Mouse (Mus musculus): ENCODE measurements around the gene Kif3a.

Kif3a gene

GRCm38 (mm10) chr11:53584849-53585248 lies 17.7 kb downstream of the Kif3a start:
- H3K9me3 ChIP-seq (ENCODE audit: low read length), result no peaks in the 10 kb centered on the region
- peaks cover 4% of the 10 kb centered on the region; the same call in 1 of the 2 replicates for H3K4me1 ChIP-seq (replicated peaks; ENCODE audit: low read depth, low read length)
- H3K4me3 ChIP-seq (replicated peaks; ENCODE audit: low read length), result no peak overlapping the region
- H3K27me3 ChIP-seq (ENCODE audit: insufficient read depth, low read length), result no peaks in the 10 kb centered on the region
- peaks cover 14% of the 10 kb centered on the region for H3K36me3 ChIP-seq (ENCODE audit: insufficient read depth, low read length)
- TF ChIP-seq CTCF (conservative IDR thresholded peaks at IDR 0.05; ENCODE audit: low read length), result peak; percentile 77
- TF ChIP-seq NANOG (IDR thresholded peaks at IDR 0.05; ENCODE audit: borderline replicate concordance, low read length), result no peak
- no peak for TF ChIP-seq POU5F1 (IDR thresholded peaks at IDR 0.05; ENCODE audit: borderline replicate concordance, low read length)

DNA sequence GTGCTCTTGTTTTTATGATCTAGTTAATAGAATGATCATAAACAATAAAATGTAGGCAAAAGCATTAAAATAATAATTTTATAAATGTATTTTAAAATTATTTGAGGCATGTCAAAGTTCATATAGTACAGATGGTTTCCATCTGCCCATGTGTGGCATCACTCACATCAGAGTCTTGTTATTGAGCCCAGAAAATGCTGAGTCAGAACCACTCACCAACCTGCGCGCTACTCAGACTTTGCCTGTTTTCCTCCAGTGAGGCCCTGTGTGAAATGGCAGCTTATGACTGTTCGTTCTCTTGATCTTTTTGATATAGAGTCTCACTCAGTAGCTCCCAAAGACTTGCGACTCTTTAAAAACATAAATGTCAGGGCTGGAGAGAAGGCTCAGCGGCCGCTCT lies 18.3 kb downstream of the Kif3a start:
- peaks cover 4% of the 10 kb centered on the region; the same call in 1 of the 2 replicates for H3K4me1 ChIP-seq (replicated peaks; ENCODE audit: low read depth, low read length)
- H3K36me3 ChIP-seq (ENCODE audit: insufficient read depth, low read length), result peaks cover 11% of the 10 kb centered on the region
- no peak for TF ChIP-seq NANOG (IDR thresholded peaks at IDR 0.05; ENCODE audit: borderline replicate concordance, low read length)
- TF ChIP-seq CTCF (conservative IDR thresholded peaks at IDR 0.05; ENCODE audit: low read length), result no peak
- no peak for TF ChIP-seq POU5F1 (IDR thresholded peaks at IDR 0.05; ENCODE audit: borderline replicate concordance, low read length)
- H3K9me3 ChIP-seq (ENCODE audit: low read length), result no peaks in the 10 kb centered on the region
- no peak overlapping the region for H3K4me3 ChIP-seq (replicated peaks; ENCODE audit: low read length)
- H3K27me3 ChIP-seq (ENCODE audit: insufficient read depth, low read length), result no peaks in the 10 kb centered on the region

DNA sequence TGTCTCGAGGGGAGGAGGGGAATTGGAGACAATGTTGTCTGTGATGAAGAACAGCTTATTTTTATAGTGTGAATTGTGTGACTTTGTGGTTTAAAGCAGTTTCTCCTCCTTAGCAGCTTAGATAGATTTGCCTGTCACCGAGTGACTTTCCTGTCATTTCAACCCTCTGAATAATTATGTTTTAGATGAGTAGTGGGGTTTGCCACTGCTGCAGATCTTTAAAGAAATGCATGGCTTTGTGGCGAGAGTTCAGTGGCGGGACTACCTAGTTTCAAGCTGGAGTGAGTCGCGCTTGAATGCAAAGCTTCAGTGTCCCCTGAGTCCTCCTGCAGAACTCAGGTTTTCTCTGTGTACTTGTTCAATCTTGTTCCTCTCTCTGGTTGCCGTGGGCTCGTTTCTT lies 21.1 kb downstream of the Kif3a start:
- no peak overlapping the region for H3K4me3 ChIP-seq (replicated peaks; ENCODE audit: low read length)
- peaks cover 8% of the 10 kb centered on the region; the same call in 1 of the 2 replicates for H3K27me3 ChIP-seq (ENCODE audit: insufficient read depth, low read length)
- peaks cover 4% of the 10 kb centered on the region; the same call in 1 of the 2 replicates for H3K4me1 ChIP-seq (replicated peaks; ENCODE audit: low read depth, low read length)
- H3K36me3 ChIP-seq (ENCODE audit: insufficient read depth, low read length), result peaks cover 9% of the 10 kb centered on the region; the same call in 1 of the 2 replicates
- TF ChIP-seq CTCF (conservative IDR thresholded peaks at IDR 0.05; ENCODE audit: low read length) (no peak), NANOG (IDR thresholded peaks at IDR 0.05; ENCODE audit: borderline replicate concordance, low read length) (no peak), POU5F1 (IDR thresholded peaks at IDR 0.05; ENCODE audit: borderline replicate concordance, low read length) (no peak)
- no peaks in the 10 kb centered on the region for H3K9me3 ChIP-seq (ENCODE audit: low read length)

GRCm38 (mm10) chr11:53590368-53590768 lies 23.2 kb downstream of the Kif3a start:
- peaks cover 8% of the 10 kb centered on the region; the same call in 1 of the 2 replicates for H3K27me3 ChIP-seq (ENCODE audit: insufficient read depth, low read length)
- no peaks in the 10 kb centered on the region for H3K4me1 ChIP-seq (replicated peaks; ENCODE audit: low read depth, low read length)
- 0 out of 2 replicates have a peak overlapping the region, but pooled peaks have one; percentile 18 for H3K4me3 ChIP-seq (replicated peaks; ENCODE audit: low read length)
- no peaks in the 10 kb centered on the region for H3K9me3 ChIP-seq (ENCODE audit: low read length)
- H3K36me3 ChIP-seq (ENCODE audit: insufficient read depth, low read length), result peaks cover 6% of the 10 kb centered on the region
- TF ChIP-seq CTCF (conservative IDR thresholded peaks at IDR 0.05; ENCODE audit: low read length), result peak; percentile 91
- no peak for TF ChIP-seq NANOG (IDR thresholded peaks at IDR 0.05; ENCODE audit: borderline replicate concordance, low read length)
- TF ChIP-seq POU5F1 (IDR thresholded peaks at IDR 0.05; ENCODE audit: borderline replicate concordance, low read length), result no peak

GRCm38 (mm10) chr11:53591116-53591515 lies 23.9 kb downstream of the Kif3a start:
- no peaks in the 10 kb centered on the region for H3K9me3 ChIP-seq (ENCODE audit: low read length)
- no peaks in the 10 kb centered on the region for H3K4me1 ChIP-seq (replicated peaks; ENCODE audit: low read depth, low read length)
- H3K27me3 ChIP-seq (ENCODE audit: insufficient read depth, low read length), result peaks cover 8% of the 10 kb centered on the region; the same call in 1 of the 2 replicates
- H3K36me3 ChIP-seq (ENCODE audit: insufficient read depth, low read length), result peaks cover 6% of the 10 kb centered on the region
- TF ChIP-seq POU5F1 (IDR thresholded peaks at IDR 0.05; ENCODE audit: borderline replicate concordance, low read length), result no peak
- no peak for TF ChIP-seq NANOG (IDR thresholded peaks at IDR 0.05; ENCODE audit: borderline replicate concordance, low read length)
- no peak for TF ChIP-seq CTCF (conservative IDR thresholded peaks at IDR 0.05; ENCODE audit: low read length)
- H3K4me3 ChIP-seq (replicated peaks; ENCODE audit: low read length), result no peak overlapping the region

DNA sequence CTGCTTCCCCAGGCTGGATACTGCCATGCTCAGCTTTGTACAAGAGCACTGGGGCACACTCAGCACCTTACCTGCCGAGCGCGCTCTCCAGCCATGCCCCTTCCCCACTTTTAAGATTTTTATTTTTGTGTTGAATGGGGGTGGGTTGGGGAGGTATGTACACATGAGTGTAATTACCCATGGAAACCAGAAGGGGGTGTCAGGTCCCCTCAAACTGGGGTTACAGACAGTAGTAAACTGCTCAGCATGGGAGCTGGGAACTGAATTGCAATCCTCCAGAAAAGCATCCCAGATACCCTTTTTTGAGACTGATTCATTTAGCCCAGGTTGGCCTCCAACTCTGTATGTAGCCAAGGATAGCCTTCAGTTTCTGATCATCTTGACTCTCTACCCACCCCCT lies 37.8 kb downstream of the Kif3a start:
- Histone ChIP-seq H3K9me3 (ENCODE audit: low read length) (no peaks in the 10 kb centered on the region), H3K27me3 (ENCODE audit: insufficient read depth, low read length) (peaks cover 9% of the 10 kb centered on the region), H3K4me1 (replicated peaks; ENCODE audit: low read depth, low read length) (peaks cover 26% of the 10 kb centered on the region), H3K36me3 (ENCODE audit: insufficient read depth, low read length) (no peaks in the 10 kb centered on the region), H3K4me3 (replicated peaks; ENCODE audit: low read length) (peak overlapping the region; percentile 41; the same call in 1 of the 2 replicates)
- TF ChIP-seq POU5F1 (IDR thresholded peaks at IDR 0.05; ENCODE audit: borderline replicate concordance, low read length) (no peak), CTCF (conservative IDR thresholded peaks at IDR 0.05; ENCODE audit: low read length) (peak; percentile 67), NANOG (IDR thresholded peaks at IDR 0.05; ENCODE audit: borderline replicate concordance, low read length) (no peak)

- H3K9me3 ChIP-seq (ENCODE audit: low read length), result no peaks in the 10 kb centered on the region
- peaks cover 9% of the 10 kb centered on the region for H3K27me3 ChIP-seq (ENCODE audit: insufficient read depth, low read length)
- TF ChIP-seq NANOG (IDR thresholded peaks at IDR 0.05; ENCODE audit: borderline replicate concordance, low read length), result no peak
- no peak for TF ChIP-seq CTCF (conservative IDR thresholded peaks at IDR 0.05; ENCODE audit: low read length)
- TF ChIP-seq POU5F1 (IDR thresholded peaks at IDR 0.05; ENCODE audit: borderline replicate concordance, low read length), result no peak
Measured at GRCm38 (mm10) chr11:53605609-53606008, 38.4 kb downstream of the Kif3a start.

GRCm38 (mm10) chr11:53609231-53609630 lies 42.1 kb downstream of the Kif3a start:
- Histone ChIP-seq H3K4me3 (replicated peaks; ENCODE audit: low read length) (no peak overlapping the region), H3K36me3 (ENCODE audit: insufficient read depth, low read length) (no peaks in the 10 kb centered on the region), H3K27me3 (ENCODE audit: insufficient read depth, low read length) (peaks cover 11% of the 10 kb centered on the region), H3K4me1 (replicated peaks; ENCODE audit: low read depth, low read length) (peaks cover 12% of the 10 kb centered on the region), H3K9me3 (ENCODE audit: low read length) (peaks cover 4% of the 10 kb centered on the region; the same call in 1 of the 2 replicates)
- TF ChIP-seq NANOG (IDR thresholded peaks at IDR 0.05; ENCODE audit: borderline replicate concordance, low read length) (no peak), POU5F1 (IDR thresholded peaks at IDR 0.05; ENCODE audit: borderline replicate concordance, low read length) (no peak), CTCF (conservative IDR thresholded peaks at IDR 0.05; ENCODE audit: low read length) (no peak)

More at GRCm38 (mm10) chr11:53605609-53606008, 38.4 kb downstream of the Kif3a start:
- Histone ChIP-seq H3K4me1 (replicated peaks; ENCODE audit: low read depth, low read length) (peaks cover 19% of the 10 kb centered on the region), H3K36me3 (ENCODE audit: insufficient read depth, low read length) (no peaks in the 10 kb centered on the region), H3K4me3 (replicated peaks; ENCODE audit: low read length) (peak overlapping the region; percentile 41)

DNA sequence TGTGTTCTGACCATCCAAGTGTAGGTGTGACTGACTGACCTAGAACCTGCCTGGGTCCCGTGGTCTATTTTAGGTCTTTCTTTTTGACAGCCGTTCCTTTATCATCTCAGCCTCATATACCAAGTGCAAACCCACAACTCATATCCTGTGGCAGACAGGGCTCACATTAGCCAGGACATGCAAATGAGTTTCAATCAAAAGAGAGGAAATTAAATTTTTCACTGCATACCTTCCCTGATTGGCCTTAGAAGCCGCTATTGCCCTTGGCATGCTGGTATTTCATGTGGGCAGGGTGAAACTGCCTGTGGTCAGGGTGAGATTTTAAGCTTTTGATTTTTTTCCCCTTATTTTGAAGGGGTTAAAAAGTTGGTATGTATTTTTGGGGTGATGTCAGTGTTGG lies 42.5 kb downstream of the Kif3a start:
- Histone ChIP-seq H3K27me3 (ENCODE audit: insufficient read depth, low read length) (peaks cover 15% of the 10 kb centered on the region), H3K9me3 (ENCODE audit: low read length) (peaks cover 4% of the 10 kb centered on the region; the same call in 1 of the 2 replicates), H3K4me3 (replicated peaks; ENCODE audit: low read length) (no peak overlapping the region), H3K36me3 (ENCODE audit: insufficient read depth, low read length) (no peaks in the 10 kb centered on the region), H3K4me1 (replicated peaks; ENCODE audit: low read depth, low read length) (peaks cover 12% of the 10 kb centered on the region)
- no peak for TF ChIP-seq CTCF (conservative IDR thresholded peaks at IDR 0.05; ENCODE audit: low read length)

All from E14TG2a.4 (cell line).